Comparison of ENCODE assay signal across 15 mouse cellular contexts in genomic region chr10:75566321-75566720, GRCm38 (mm10). TPM values are rescaled to one million over a fixed set of nuclear protein-coding genes. Genes with fewer than 3 reads are reported as not detected.
DNase-seq lines count a peak whose midpoint lies in the region; ATAC-seq and TF ChIP-seq lines count a peak whose summit lies in the region.
"Had no signal": no experiment of that assay in that cellular context is flagged by ENCODE, and none has a peak within 500 bp of the region (broad histone marks: within the 10 kb centered on the region; RNA-seq: fewer than 3 reads in every experiment).

No protein-coding gene starts in this region.

- H3K9me3 ChIP-seq in forebrain, embryonic 11.5 days (ENCODE audit: control insufficient read depth, low read length) = no peaks in the 10 kb centered on the region
- no peaks in the 10 kb centered on the region for H3K9me3 ChIP-seq in forebrain, embryonic 12.5 days
- H3K9me3 ChIP-seq: hindbrain, embryonic 12.5 days had no signal

- H3K4me1 ChIP-seq in forebrain, embryonic 11.5 days (replicated peaks; ENCODE audit: control insufficient read depth, insufficient read depth, low read length) = no peaks in the 10 kb centered on the region
- no peaks in the 10 kb centered on the region for H3K4me1 ChIP-seq in forebrain, embryonic 12.5 days
- H3K4me1 ChIP-seq in spleen, adult 2 months (ENCODE audit: control insufficient read depth, insufficient read depth, insufficient read length) = peaks cover 14% of the 10 kb centered on the region; the same call in 1 of the 2 replicates

- no peak overlapping the region for H3K4me2 ChIP-seq in forebrain, embryonic 11.5 days (ENCODE audit: low read depth, low read length, severe bottlenecking)
- no peak overlapping the region for H3K4me2 ChIP-seq in forebrain, embryonic 12.5 days
- H3K4me2 ChIP-seq: hindbrain, embryonic 12.5 days had no signal

- no peak overlapping the region for H3K9ac ChIP-seq in forebrain, embryonic 11.5 days (ENCODE audit: low read length)
- no peak overlapping the region for H3K9ac ChIP-seq in forebrain, embryonic 12.5 days
- H3K9ac ChIP-seq: hindbrain, embryonic 12.5 days had no signal

- H3K27me3 ChIP-seq in forebrain, embryonic 11.5 days (ENCODE audit: control insufficient read depth, insufficient read depth, low read length) = peaks cover 3% of the 10 kb centered on the region
- peaks cover 41% of the 10 kb centered on the region for H3K27me3 ChIP-seq in forebrain, embryonic 12.5 days
- no peaks in the 10 kb centered on the region for H3K27me3 ChIP-seq in spleen, adult 2 months (ENCODE audit: control insufficient read depth, insufficient read depth, low read length)

- no peak for TF ChIP-seq POLR2A in spleen, adult 2 months (IDR thresholded peaks at IDR 0.05; ENCODE audit: low read depth, low read length)

- no peak overlapping the region for H3K27ac ChIP-seq in forebrain, embryonic 11.5 days (ENCODE audit: low read depth, low read length)
- H3K27ac ChIP-seq in forebrain, embryonic 12.5 days = no peak overlapping the region
- peak overlapping the region; percentile 79 for H3K27ac ChIP-seq in spleen, adult 2 months (ENCODE audit: insufficient read depth, low read length)
- H3K27ac ChIP-seq: hindbrain, embryonic 12.5 days; left cerebral cortex, adult 2 months; macrophage had no signal

- TF ChIP-seq CTCF in spleen, adult 2 months (IDR thresholded peaks at IDR 0.05; ENCODE audit: extremely low read depth, insufficient read depth, insufficient read length, insufficient replicate concordance) = no peak

- DNase-seq in forebrain, embryonic 11.5 days (ENCODE audit: low spot score) = peak; percentile 44
- no peak for DNase-seq in spleen, adult 2 months (ENCODE audit: low read depth in 1 of 2, low spot score in 2 of 2)
- no peak for DNase-seq in spleen, postnatal 36 days (ENCODE audit: low spot score in 2 of 2)
- peak; percentile 46 for DNase-seq in ZHBTc4 (ENCODE audit: low read depth, low spot score)
- DNase-seq in naive thymus-derived CD4-positive, alpha-beta T cell, adult 2 months (ENCODE audit: low read depth) = peak; percentile 49
- no peak for DNase-seq in layer of hippocampus, adult 8-10 months (ENCODE audit: low spot score in 2 of 2)
- DNase-seq in adrenal gland, postnatal 36 days = no peak
- DNase-seq: adrenal gland, postnatal 14 days; cerebellum, adult 11 months had no signal

- ATAC-seq in forebrain, embryonic 11.5 days (replicated peaks; ENCODE audit: low FRiP score) = no peak
- no peak for ATAC-seq in forebrain, embryonic 12.5 days (ENCODE audit: low FRiP score)

- H3K4me3 ChIP-seq in forebrain, embryonic 11.5 days (ENCODE audit: low read depth, low read length) = no peak overlapping the region
- no peak overlapping the region for H3K4me3 ChIP-seq in forebrain, embryonic 12.5 days (replicated peaks)
- H3K4me3 ChIP-seq in spleen, adult 2 months (ENCODE audit: extremely low read depth, insufficient read depth, insufficient read length) = no peak overlapping the region
- H3K4me3 ChIP-seq: hindbrain, embryonic 12.5 days; left cerebral cortex, adult 2 months had no signal

- no peaks in the 10 kb centered on the region for H3K36me3 ChIP-seq in forebrain, embryonic 11.5 days (ENCODE audit: control insufficient read depth, insufficient read depth, low read length)
- H3K36me3 ChIP-seq in forebrain, embryonic 12.5 days (replicated peaks) = no peaks in the 10 kb centered on the region
- H3K36me3 ChIP-seq in spleen, adult 2 months (ENCODE audit: control insufficient read depth, insufficient read depth, low read length) = no peaks in the 10 kb centered on the region
- H3K36me3 ChIP-seq: hindbrain, embryonic 12.5 days had no signal

- WGBS in forebrain, embryonic 11.5 days = 77% methylated on average over 5 of the region's 5 CpGs
- 88% methylated on average over 5 of the region's 5 CpGs for WGBS in forebrain, embryonic 12.5 days
- WGBS in spleen, adult 2 months = 54% methylated on average over 5 of the region's 5 CpGs

RNA-seq across cellular contexts. Expression of gene Ggt1, which starts 4.9 kb away (rescaled TPM):
- 2.3 and 3.4 TPM in 2 replicates for polyA plus RNA-seq in forebrain, embryonic 11.5 days (2014; fragmentation: Nextera tagmentation; extraction: Ambion mirVana)
- 0.58 and 2.3 TPM in 2 replicates for polyA plus RNA-seq in forebrain, embryonic 12.5 days (2016; fragmentation: Nextera tagmentation; extraction: Ambion mirVana)
- 15.5 and 19.1 TPM in 2 replicates for polyA plus RNA-seq in spleen, adult 2 months (2012; rRNA removed)
- 1 to 10 TPM; 4.0 to 5.6 (median 4.6) TPM for total RNA-seq in layer of hippocampus, adult 8-10 months (2022)
- not detected for total RNA-seq in adrenal gland, postnatal 36 days (2021)
- total RNA-seq: adrenal gland, postnatal 14 days had no signal
- polyA plus RNA-seq: macrophage had no signal

RNA-seq across cellular contexts. Expression of gene Lrrc75b, which starts 6.2 kb away (rescaled TPM):
- 2.3 and 3.5 TPM in 2 replicates for polyA plus RNA-seq in forebrain, embryonic 11.5 days (2014; fragmentation: Nextera tagmentation; extraction: Ambion mirVana)
- 5.5 and 7.4 TPM in 2 replicates for polyA plus RNA-seq in forebrain, embryonic 12.5 days (2016; fragmentation: Nextera tagmentation; extraction: Ambion mirVana)
- polyA plus RNA-seq in spleen, adult 2 months (2012; rRNA removed) = 1.3 and 1.7 TPM in 2 replicates
- total RNA-seq in layer of hippocampus, adult 8-10 months (2022) = 10 to 100 TPM in 3 of 4 experiments, 1 to 10 TPM in 1; 9.5 to 16.9 (median 12.0) TPM
- under 1 TPM; 0.17 to 0.36 TPM for total RNA-seq in adrenal gland, postnatal 36 days (2021)
- total RNA-seq: common myeloid progenitor, adult 5-6 weeks had no signal
- polyA plus RNA-seq: liver, adult 2 months; macrophage had no signal

RNA-seq across cellular contexts. Expression of gene Ggt5, which starts 22.8 kb away (rescaled TPM):
- 0.67 and 1.0 TPM in 2 replicates for polyA plus RNA-seq in forebrain, embryonic 11.5 days (2014; fragmentation: Nextera tagmentation; extraction: Ambion mirVana)
- 0.74 and 0.90 TPM in 2 replicates for polyA plus RNA-seq in forebrain, embryonic 12.5 days (2016; fragmentation: Nextera tagmentation; extraction: Ambion mirVana)
- 60.0 and 70.9 TPM in 2 replicates for polyA plus RNA-seq in spleen, adult 2 months (2012; rRNA removed)
- total RNA-seq in layer of hippocampus, adult 8-10 months (2022) = 1 to 10 TPM; 2.6 to 5.0 (median 4.3) TPM
- 1 to 10 TPM; 6.5 to 6.6 TPM for total RNA-seq in adrenal gland, postnatal 36 days (2021)

RNA-seq across cellular contexts. Expression of gene Gucd1, which starts 48.5 kb away (rescaled TPM):
- 30.0 and 35.4 TPM in 2 replicates for polyA plus RNA-seq in forebrain, embryonic 11.5 days (2014; fragmentation: Nextera tagmentation; extraction: Ambion mirVana)
- 23.5 and 24.4 TPM in 2 replicates for polyA plus RNA-seq in forebrain, embryonic 12.5 days (2016; fragmentation: Nextera tagmentation; extraction: Ambion mirVana)
- polyA plus RNA-seq in spleen, adult 2 months (2012; rRNA removed) = 87.2 and 96.1 TPM in 2 replicates
- total RNA-seq in layer of hippocampus, adult 8-10 months (2022) = 10 to 100 TPM; 14.0 to 17.3 (median 14.4) TPM
- 10 to 100 TPM; 29.7 to 42.1 TPM for total RNA-seq in adrenal gland, postnatal 36 days (2021)

RNA-seq across cellular contexts. Expression of gene Snrpd3, which starts 49.0 kb away (rescaled TPM):
- polyA plus RNA-seq in forebrain, embryonic 11.5 days (2014; fragmentation: Nextera tagmentation; extraction: Ambion mirVana) = 261 and 263 TPM in 2 replicates
- polyA plus RNA-seq in forebrain, embryonic 12.5 days (2016; fragmentation: Nextera tagmentation; extraction: Ambion mirVana) = 204 and 215 TPM in 2 replicates
- 12.8 and 13.2 TPM in 2 replicates for polyA plus RNA-seq in spleen, adult 2 months (2012; rRNA removed)
- 10 to 100 TPM; 67.3 to 82.9 (median 72.6) TPM for total RNA-seq in layer of hippocampus, adult 8-10 months (2022)
- total RNA-seq in adrenal gland, postnatal 36 days (2021) = 10 to 100 TPM; 81.9 to 98.1 TPM

Comparison
In these comparisons a context has a peak if more than half of its experiments do, and no peak if none do; other contexts are left out.
1. DNase-seq: peak in forebrain, embryonic 11.5 days (single experiment), ZHBTc4 (single experiment) and naive thymus-derived CD4-positive, alpha-beta T cell, adult 2 months (single experiment); none in spleen, adult 2 months (0 of 2), spleen, postnatal 36 days (0 of 2), layer of hippocampus, adult 8-10 months (0 of 2) and adrenal gland, postnatal 36 days (0 of 2).
2. RNA of gene Ggt5, which starts 22.8 kb away (polyA plus RNA-seq): 60.0 to 70.9 TPM in spleen, adult 2 months; 0.74 to 0.90 TPM in forebrain, embryonic 12.5 days and 0.67 to 1.0 TPM in forebrain, embryonic 11.5 days; every median in the first group is over 10 times any median in the second.